Mouse (Mus musculus) heart, embryonic 14.5 days (tissue): ENCODE results near the gene Tnfrsf1a. TPM values are rescaled to one million over a fixed set of nuclear protein-coding genes. Genes with fewer than 3 reads are reported as not detected.

Source experiments
- ATAC-seq: fragments of 200-750 bp; cut with Nextera tagmentation; 2 replicates; pipeline ENCODE4 v1.8.0; 2017; ENCODE audit warnings: low read depth, moderate TSS enrichment; ENCODE audit not compliant: insufficient number of reproducible peaks, insufficient read depth, low FRiP score
- H3K27ac ChIP-seq, 2 experiments: fragments of 200-500 bp in 1 of 2; fragments of 300-500 bp in 1 of 2; sonication (generic) in 1 of 2; replicated peaks in 1 of 2; 2 replicates each; pipeline ENCODE4 v1.5.1; 2012 to 2014; ENCODE audit warnings: low read depth in 2 of 2, low read length in 2 of 2, control low read depth in 1 of 2, mild to moderate bottlenecking in 1 of 2, mixed read lengths in 1 of 2; ENCODE audit not compliant: control insufficient read depth in 1 of 2, insufficient read depth in 1 of 2
- H3K27me3 ChIP-seq: fragments of 300-500 bp; sonication (generic); 2 replicates; pipeline ENCODE4 v1.6.1; 2014; ENCODE audit warnings: mild to moderate bottlenecking, low read length, control low read depth; ENCODE audit not compliant: control insufficient read depth, insufficient read depth
- H3K36me3 ChIP-seq: fragments of 300-500 bp; sonication (generic); 2 replicates; pipeline ENCODE4 v1.6.1; 2014; ENCODE audit warnings: mild to moderate bottlenecking, control low read depth, low read length, mixed read lengths; ENCODE audit not compliant: control insufficient read depth, insufficient read depth
- H3K4me1 ChIP-seq, 2 experiments: fragments of 200-500 bp in 1 of 2; fragments of 300-500 bp in 1 of 2; sonication (generic) in 1 of 2; 2 replicates each; pipeline ENCODE4 v1.6.1; 2012 to 2014; ENCODE audit warnings: low read length in 2 of 2, control low read depth in 1 of 2, mixed read lengths in 1 of 2; ENCODE audit not compliant: control insufficient read depth in 2 of 2, insufficient read depth in 2 of 2
- H3K4me2 ChIP-seq: fragments of 300-500 bp; sonication (generic); 2 replicates; pipeline ENCODE4 v1.6.1; 2014; ENCODE audit warnings: mild to moderate bottlenecking, low read length
- H3K4me3 ChIP-seq, 2 experiments: fragments of 200-500 bp in 1 of 2; fragments of 300-500 bp in 1 of 2; sonication (generic) in 1 of 2; 2 replicates each; pipeline ENCODE4 v1.5.1; 2012 to 2014; ENCODE audit warnings: low read length in 2 of 2, mild to moderate bottlenecking in 2 of 2, control low read depth in 1 of 2, low read depth in 1 of 2, moderate library complexity in 1 of 2; ENCODE audit not compliant: control insufficient read depth in 1 of 2, insufficient read depth in 1 of 2
- H3K9ac ChIP-seq: fragments of 300-500 bp; sonication (generic); 2 replicates; pipeline ENCODE4 v1.6.1; 2014; ENCODE audit warnings: mild to moderate bottlenecking, low read length
- H3K9me3 ChIP-seq: fragments of 300-500 bp; sonication (generic); 2 replicates; pipeline ENCODE4 v1.6.1; 2016; ENCODE audit warnings: low read length, control low read depth; ENCODE audit not compliant: control insufficient read depth
- WGBS: fragments of 180-500 bp; shearing (Covaris S2); extraction: QIAGEN DNeasy Blood & Tissue Kit; methylation state at CpG from one replicate; pipeline ENCODE4 v1.1.7; 2014; 5-methylcytosine and 5-hydroxymethylcytosine counted together
- polyA plus RNA-seq: library from polyadenylated mRNA; unstranded; fragments of >200 nt; fragmentation: Nextera tagmentation; extraction: Ambion mirVana; gene quantifications from 2 replicates; pipeline ENCODE4 v1.2.1, GENCODE M21; 2014

Gene Tnfrsf1a
- polyA plus RNA-seq, 1 experiment from 2014 or later, result 43.5 TPM

GRCm38 (mm10) chr6:125342198-125342597 lies 7.0 kb upstream of the Tnfrsf1a start:
- no peak overlapping the region for H3K27ac ChIP-seq
- WGBS, result 66% methylated on average over 3 of the region's 3 CpGs

DNA sequence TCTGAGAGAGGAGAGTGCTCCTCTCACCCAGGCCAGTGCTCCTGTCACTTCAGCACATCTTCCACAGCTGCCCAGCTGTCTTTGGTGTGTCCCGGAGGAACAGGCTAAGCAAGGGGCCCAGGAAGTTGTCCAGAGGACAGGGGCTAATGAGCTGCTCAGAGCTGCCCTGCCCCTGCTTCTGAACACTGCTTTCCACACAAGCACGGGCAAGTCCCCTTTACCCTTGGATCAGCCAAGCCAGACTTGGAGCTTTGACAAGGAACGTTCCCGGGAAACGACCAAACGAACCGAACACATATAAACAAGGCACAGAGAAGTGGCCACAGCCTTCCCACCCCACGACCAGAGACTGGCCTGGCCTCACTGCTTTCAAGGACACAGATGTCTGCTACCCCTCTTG lies 5.1 kb upstream of the Tnfrsf1a start:
- no peak overlapping the region for H3K27ac ChIP-seq
- H3K4me3 ChIP-seq, result no peak overlapping the region
- H3K4me2 ChIP-seq, result no peak overlapping the region
- no peaks in the 10 kb centered on the region for H3K9me3 ChIP-seq
- WGBS, result 32% methylated on average over 8 of the region's 8 CpGs
- H3K4me1 ChIP-seq, result peaks cover 8 to 9% of the 10 kb centered on the region in 2 experiments
- H3K36me3 ChIP-seq, result no peaks in the 10 kb centered on the region
- no peak for ATAC-seq
- no peak overlapping the region; the same call in 1 of the 2 replicates for H3K9ac ChIP-seq
- H3K27me3 ChIP-seq, result no peaks in the 10 kb centered on the region

More at GRCm38 (mm10) chr6:125342198-125342597, 7.0 kb upstream of the Tnfrsf1a start:
- Histone ChIP-seq H3K4me3 (no peak overlapping the region), H3K27me3 (no peaks in the 10 kb centered on the region), H3K36me3 (no peaks in the 10 kb centered on the region), H3K9me3 (no peaks in the 10 kb centered on the region), H3K4me1 (no peaks in the 10 kb centered on the region; a peak in 1 of 4 replicates), H3K9ac (no peak overlapping the region), H3K4me2 (no peak overlapping the region)
- no peak for ATAC-seq

DNA sequence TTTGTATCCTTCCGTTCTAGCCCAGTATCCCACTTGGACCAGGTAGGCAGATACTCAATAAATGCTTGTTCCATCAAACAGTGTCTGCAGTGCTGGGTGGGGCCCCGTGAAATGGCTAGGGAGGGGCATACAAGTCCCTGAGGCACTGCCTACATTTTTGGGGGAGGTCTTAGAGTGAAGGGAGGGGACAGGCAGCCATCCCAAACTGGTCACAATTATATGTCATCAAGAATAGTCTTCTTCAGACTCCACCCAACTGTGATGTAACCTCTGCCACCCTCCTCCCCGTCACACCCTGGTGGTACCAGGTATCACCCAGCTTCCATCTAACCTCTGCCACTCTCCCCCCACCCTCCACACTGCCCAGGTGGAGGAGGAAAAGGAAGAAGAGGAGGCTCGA lies 4.3 kb upstream of the Tnfrsf1a start:
- H3K9ac ChIP-seq, result no peak overlapping the region
- no peaks in the 10 kb centered on the region for H3K36me3 ChIP-seq
- no peaks in the 10 kb centered on the region for H3K27me3 ChIP-seq
- no peak for ATAC-seq
- 55% methylated on average over 4 of the region's 4 CpGs for WGBS
- no peak overlapping the region for H3K4me3 ChIP-seq
- no peak overlapping the region for H3K27ac ChIP-seq
- H3K4me2 ChIP-seq, result no peak overlapping the region
- H3K9me3 ChIP-seq, result no peaks in the 10 kb centered on the region
- peaks cover 9 to 10% of the 10 kb centered on the region in 2 experiments for H3K4me1 ChIP-seq

- Histone ChIP-seq H3K27me3 (no peaks in the 10 kb centered on the region), H3K4me2 (no peak overlapping the region), H3K27ac (no peak overlapping the region), H3K4me3 (no peak overlapping the region), H3K9ac (no peak overlapping the region), H3K36me3 (no peaks in the 10 kb centered on the region), H3K9me3 (no peaks in the 10 kb centered on the region), H3K4me1 (peaks cover 10 to 13% of the 10 kb centered on the region in 2 experiments)
- WGBS, result 53% methylated on average over 1 of the region's 1 CpGs
- ATAC-seq, result no peak
Observed at GRCm38 (mm10) chr6:125345625-125346024, 3.5 kb upstream of the Tnfrsf1a start.

DNA sequence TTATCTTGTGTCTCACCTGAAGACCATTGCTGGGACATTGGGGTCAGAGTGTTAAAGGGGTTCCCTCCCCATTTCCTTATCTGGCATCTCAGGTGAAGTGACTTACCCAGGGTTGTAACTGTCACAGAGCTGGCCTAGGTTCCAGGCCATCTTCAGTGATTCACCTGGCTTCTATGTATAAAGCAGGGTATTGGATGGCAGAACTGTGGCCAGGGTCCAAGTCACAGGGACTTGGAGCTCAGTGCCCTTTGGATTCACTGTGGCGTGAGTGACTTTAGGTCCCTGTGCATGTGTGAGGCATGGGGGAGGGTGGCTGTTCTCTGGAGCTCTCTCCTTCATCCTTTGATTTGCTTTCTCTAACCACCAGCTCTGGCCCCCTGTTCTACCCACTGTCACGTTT lies 3.1 kb upstream of the Tnfrsf1a start:
- H3K4me3 ChIP-seq, result no peak overlapping the region
- no peaks in the 10 kb centered on the region for H3K27me3 ChIP-seq
- H3K9ac ChIP-seq, result no peak overlapping the region
- H3K4me1 ChIP-seq, result peaks cover 10 to 17% of the 10 kb centered on the region in 2 experiments
- WGBS, result 55% methylated on average over 2 of the region's 2 CpGs
- ATAC-seq, result no peak
- no peaks in the 10 kb centered on the region for H3K9me3 ChIP-seq
- no peak overlapping the region for H3K4me2 ChIP-seq
- no peaks in the 10 kb centered on the region for H3K36me3 ChIP-seq
- H3K27ac ChIP-seq, result no peak overlapping the region

DNA sequence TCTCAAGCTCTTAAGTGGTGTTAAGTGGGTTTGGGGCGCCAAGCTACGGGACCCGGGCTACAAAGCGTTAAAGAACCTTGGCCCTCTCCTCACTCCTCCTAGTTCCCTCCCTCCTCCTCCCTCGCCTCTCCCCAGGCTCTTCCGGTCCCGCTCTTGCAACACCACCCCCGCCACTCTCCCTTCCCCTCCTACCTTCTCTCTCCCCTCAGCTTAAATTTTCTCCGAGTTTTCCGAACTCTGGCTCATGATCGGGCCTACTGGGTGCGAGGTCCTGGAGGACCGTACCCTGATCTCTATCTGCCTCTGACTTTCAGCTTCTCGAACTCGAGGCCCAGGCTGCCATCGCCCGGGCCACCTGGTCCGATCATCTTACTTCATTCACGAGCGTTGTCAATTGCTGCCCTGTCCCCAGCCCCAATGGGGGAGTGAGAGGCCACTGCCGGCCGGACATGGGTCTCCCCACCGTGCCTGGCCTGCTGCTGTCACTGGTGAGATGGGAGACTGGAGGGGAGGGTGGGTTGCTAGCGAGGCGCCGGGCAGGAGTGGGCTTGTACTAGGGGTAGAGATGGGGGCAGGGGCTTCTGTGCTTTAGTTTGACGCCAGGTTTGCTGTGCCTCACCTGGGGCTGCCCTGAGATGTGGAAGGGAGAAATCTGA lies 541 bp downstream of the Tnfrsf1a start:
- Histone ChIP-seq H3K36me3 (no peaks in the 10 kb centered on the region), H3K9me3 (no peaks in the 10 kb centered on the region), H3K4me3 (peak overlapping the region; percentile 59 to 73), H3K9ac (peak overlapping the region; percentile 88), H3K27me3 (no peaks in the 10 kb centered on the region), H3K27ac (peak overlapping the region; percentile 36 to 75), H3K4me1 (peaks cover 32 to 50% of the 10 kb centered on the region in 2 experiments), H3K4me2 (peak overlapping the region; percentile 89)
- ATAC-seq, result 0 out of 2 replicates have a peak, but pooled peaks have one; percentile 41
- 1% methylated on average over 27 of the region's 27 CpGs for WGBS

GRCm38 (mm10) chr6:125350231-125350994 lies 1.3 kb downstream of the Tnfrsf1a start:
- Histone ChIP-seq H3K4me1 (peaks cover 39 to 57% of the 10 kb centered on the region in 2 experiments), H3K27me3 (no peaks in the 10 kb centered on the region), H3K4me2 (peak overlapping the region; percentile 89), H3K9ac (peak overlapping the region; percentile 88), H3K36me3 (no peaks in the 10 kb centered on the region), H3K4me3 (peak overlapping the region; percentile 59 to 73), H3K9me3 (no peaks in the 10 kb centered on the region), H3K27ac (peak overlapping the region; percentile 8 to 75; a peak in 3 of 4 replicates)
- ATAC-seq, result no peak
- WGBS, result 14% methylated on average over 20 of the region's 20 CpGs
